ENCODE assay signal across 32 mouse cellular contexts in genomic region chr15:20038550-20039435, GRCm38 (mm10).
DNase-seq lines count a peak whose midpoint lies in the region; ATAC-seq and TF ChIP-seq lines count a peak whose summit lies in the region.
"Had no signal": no experiment of that assay in that cellular context is flagged by ENCODE, and none has a peak within 500 bp of the region (broad histone marks: within the 10 kb centered on the region; RNA-seq: fewer than 3 reads in every experiment).

No protein-coding gene starts in this region.

- peak overlapping the region; percentile 11 for H3K27ac ChIP-seq in forebrain, postnatal 0 days (ENCODE audit: low read depth, low read length)
- no peak overlapping the region for H3K27ac ChIP-seq in forebrain, embryonic 12.5 days
- no peak overlapping the region for H3K27ac ChIP-seq in midbrain, embryonic 15.5 days
- H3K27ac ChIP-seq in midbrain, embryonic 10.5 days (replicated peaks), result no peak overlapping the region
- H3K27ac ChIP-seq: embryonic facial prominence, embryonic 13.5 days; heart, embryonic 10.5 days; hindbrain, embryonic 12.5 days; limb, embryonic 12.5 days; neural tube, embryonic 13.5 days had no signal

- H3K36me3 ChIP-seq in forebrain, postnatal 0 days (ENCODE audit: insufficient read depth), result no peaks in the 10 kb centered on the region
- no peaks in the 10 kb centered on the region for H3K36me3 ChIP-seq in forebrain, embryonic 12.5 days (replicated peaks)
- H3K36me3 ChIP-seq in midbrain, embryonic 15.5 days (replicated peaks), result no peaks in the 10 kb centered on the region
- no peaks in the 10 kb centered on the region for H3K36me3 ChIP-seq in midbrain, embryonic 10.5 days
- H3K36me3 ChIP-seq: embryonic facial prominence, embryonic 13.5 days; G1E; heart, embryonic 10.5 days; hindbrain, embryonic 12.5 days; limb, embryonic 12.5 days; neural tube, embryonic 13.5 days had no signal

- H3K4me1 ChIP-seq in forebrain, postnatal 0 days (ENCODE audit: insufficient read depth), result no peaks in the 10 kb centered on the region
- H3K4me1 ChIP-seq in forebrain, embryonic 12.5 days, result no peaks in the 10 kb centered on the region
- H3K4me1 ChIP-seq in midbrain, embryonic 15.5 days, result no peaks in the 10 kb centered on the region
- H3K4me1 ChIP-seq in midbrain, embryonic 10.5 days, result no peaks in the 10 kb centered on the region
- H3K4me1 ChIP-seq: embryonic facial prominence, embryonic 13.5 days; heart, embryonic 10.5 days; hindbrain, embryonic 12.5 days; limb, embryonic 12.5 days; megakaryocyte, embryonic 14.5 days; neural tube, embryonic 13.5 days had no signal

- H3K27me3 ChIP-seq in forebrain, postnatal 0 days (ENCODE audit: insufficient read depth, low read length), result no peaks in the 10 kb centered on the region
- H3K27me3 ChIP-seq in forebrain, embryonic 12.5 days, result no peaks in the 10 kb centered on the region
- no peaks in the 10 kb centered on the region for H3K27me3 ChIP-seq in midbrain, embryonic 15.5 days (replicated peaks)
- no peaks in the 10 kb centered on the region for H3K27me3 ChIP-seq in midbrain, embryonic 10.5 days (ENCODE audit: low read depth, poor library complexity, severe bottlenecking)
- H3K27me3 ChIP-seq: embryonic facial prominence, embryonic 13.5 days; hindbrain, embryonic 12.5 days; limb, embryonic 12.5 days; megakaryocyte, embryonic 14.5 days; neural tube, embryonic 13.5 days; Patski had no signal

- peak; percentile 82 for ATAC-seq in forebrain, postnatal 0 days
- no peak for ATAC-seq in forebrain, embryonic 12.5 days (ENCODE audit: low FRiP score)
- peak; percentile 33; the same call in 1 of the 2 replicates for ATAC-seq in midbrain, embryonic 15.5 days (replicated peaks)
- ATAC-seq: intestine, postnatal 0 days; Patski had no signal

- WGBS in forebrain, postnatal 0 days, result 54% methylated on average over 2 of the region's 2 CpGs
- WGBS in forebrain, embryonic 12.5 days, result 85% methylated on average over 2 of the region's 2 CpGs
- 71% methylated on average over 2 of the region's 2 CpGs for WGBS in midbrain, embryonic 15.5 days
- WGBS in midbrain, embryonic 10.5 days, result 84% methylated on average over 2 of the region's 2 CpGs

- no peak overlapping the region for H3K4me3 ChIP-seq in forebrain, postnatal 0 days (ENCODE audit: low read depth, low read length)
- H3K4me3 ChIP-seq in forebrain, embryonic 12.5 days (replicated peaks), result no peak overlapping the region
- no peak overlapping the region for H3K4me3 ChIP-seq in midbrain, embryonic 15.5 days
- no peak overlapping the region for H3K4me3 ChIP-seq in midbrain, embryonic 10.5 days
- H3K4me3 ChIP-seq: embryonic facial prominence, embryonic 13.5 days; erythroblast, embryonic 14.5 days; heart, embryonic 10.5 days; hindbrain, embryonic 12.5 days; limb, embryonic 12.5 days; megakaryocyte, embryonic 14.5 days; myocyte; neural tube, embryonic 13.5 days had no signal

- H3K4me2 ChIP-seq in forebrain, postnatal 0 days (ENCODE audit: low read depth), result no peak overlapping the region
- no peak overlapping the region for H3K4me2 ChIP-seq in forebrain, embryonic 12.5 days
- H3K4me2 ChIP-seq in midbrain, embryonic 15.5 days, result no peak overlapping the region
- H3K4me2 ChIP-seq: embryonic facial prominence, embryonic 13.5 days; hindbrain, embryonic 12.5 days; limb, embryonic 12.5 days; liver, embryonic 11.5 days; neural tube, embryonic 13.5 days had no signal

- no peak for TF ChIP-seq CTCF in forebrain, postnatal 0 days (IDR thresholded peaks at IDR 0.05; ENCODE audit: low read depth)

- no peaks in the 10 kb centered on the region for H3K9me3 ChIP-seq in forebrain, postnatal 0 days (ENCODE audit: low read length)
- H3K9me3 ChIP-seq in forebrain, embryonic 12.5 days, result no peaks in the 10 kb centered on the region
- no peaks in the 10 kb centered on the region for H3K9me3 ChIP-seq in midbrain, embryonic 15.5 days
- no peaks in the 10 kb centered on the region for H3K9me3 ChIP-seq in midbrain, embryonic 10.5 days (replicated peaks)
- H3K9me3 ChIP-seq: embryonic facial prominence, embryonic 13.5 days; G1E; heart, embryonic 10.5 days; hindbrain, embryonic 12.5 days; limb, embryonic 12.5 days; megakaryocyte, embryonic 14.5 days; neural tube, embryonic 13.5 days had no signal

- no peak overlapping the region for H3K9ac ChIP-seq in forebrain, postnatal 0 days
- no peak overlapping the region for H3K9ac ChIP-seq in forebrain, embryonic 12.5 days
- no peak overlapping the region for H3K9ac ChIP-seq in midbrain, embryonic 15.5 days
- H3K9ac ChIP-seq: embryonic facial prominence, embryonic 13.5 days; hindbrain, embryonic 12.5 days; limb, embryonic 12.5 days; neural tube, embryonic 13.5 days had no signal

- peak; percentile 50 to 55 for DNase-seq in cerebellum, postnatal 14 days
- no peak for DNase-seq in cerebellum, adult 9-10 months
- DNase-seq in forebrain, postnatal 0 days, result peak; percentile 68
- DNase-seq in midbrain, embryonic 10.5 days (ENCODE audit: low spot score), result no peak
- DNase-seq in brain, embryonic 18.5 days (ENCODE audit: low read depth, low spot score), result peak; percentile 63
- DNase-seq: adrenal gland, postnatal 10 days; cerebellum, adult 18-20 months; embryo, embryonic 11 days; gastrocnemius, postnatal 14 days; heart, adult 11 months; heart, postnatal 36 days; kidney, adult 9 months; kidney, postnatal 10 days; layer of hippocampus, postnatal 36 days; lung, postnatal 4 days; midbrain, embryonic 14.5 days; right cerebral cortex, postnatal 14 days; thymus, postnatal 4 days had no signal

Comparison
In these comparisons a context has a peak if more than half of its experiments do, and no peak if none do; other contexts are left out.
1. DNase-seq: peak in cerebellum, postnatal 14 days (2 of 2), forebrain, postnatal 0 days (single experiment) and brain, embryonic 18.5 days (single experiment); none in cerebellum, adult 9-10 months (single experiment) and midbrain, embryonic 10.5 days (single experiment).